Mouse (Mus musculus): ENCODE data around the gene Insig1.

DNA sequence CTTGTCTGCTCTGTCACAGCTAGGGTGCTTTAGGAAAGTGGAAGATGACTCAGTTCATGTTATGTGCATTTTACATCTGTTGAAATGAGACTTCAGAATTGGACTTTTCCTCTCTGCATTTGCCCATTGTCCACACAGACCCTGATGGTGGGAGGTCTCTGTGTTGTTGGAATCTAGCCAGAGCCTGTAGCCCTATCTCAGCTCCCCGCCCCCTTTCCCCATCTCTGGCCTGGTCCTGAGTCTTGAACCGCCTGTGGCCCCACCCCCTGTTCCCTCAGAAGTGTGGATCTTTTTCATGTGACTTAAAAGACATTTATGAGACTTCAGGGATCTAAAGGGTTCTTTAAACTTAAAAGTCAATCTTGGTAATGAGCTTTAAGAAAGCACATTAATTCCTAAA is 47.7 kb upstream of the Insig1 start:
- TF ChIP-seq POLR2A (IDR thresholded peaks at IDR 0.05; ENCODE audit: low read depth, low read length) (no peak), CTCF (IDR thresholded peaks at IDR 0.05; ENCODE audit: extremely low read depth, insufficient read length, insufficient replicate concordance, low read depth, low read length) (no peak)
